Mouse (Mus musculus): ENCODE data around the gene Pifo. TPM values are rescaled to one million over a fixed set of nuclear protein-coding genes. Genes with fewer than 3 reads are reported as not detected.

The Pifo gene
- polyA plus RNA-seq, 1 experiment from 2014 or later, result 0.42 TPM

DNA sequence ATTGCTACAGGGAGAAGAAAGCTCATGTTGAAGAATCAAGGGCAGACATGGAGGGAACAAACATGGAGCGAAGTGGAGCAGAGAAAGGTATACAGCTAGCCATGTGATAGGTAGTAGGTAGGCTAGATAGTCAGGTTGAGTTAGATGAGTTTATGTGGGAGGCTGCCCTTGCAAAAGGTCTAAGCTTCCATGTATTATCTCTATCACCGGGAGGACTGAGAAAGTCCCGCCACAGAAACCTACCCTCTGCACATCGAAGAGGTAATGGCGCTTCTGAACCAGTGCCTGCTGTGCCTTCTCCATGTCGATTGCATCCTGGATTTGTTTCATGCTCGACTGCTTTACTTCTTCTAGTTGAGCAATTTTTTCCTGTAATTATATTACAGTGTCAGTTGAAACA, 63.1 kb downstream of the Pifo start:
- Histone ChIP-seq H3K4me3 (no peak overlapping the region), H3K27me3 (no peaks in the 10 kb centered on the region), H3K4me1 (replicated peaks) (peaks cover 9% of the 10 kb centered on the region), H3K27ac (no peak overlapping the region), H3K36me3 (peaks cover 74% of the 10 kb centered on the region), H3K4me2 (no peak overlapping the region), H3K9ac (no peak overlapping the region), H3K9me3 (replicated peaks) (no peaks in the 10 kb centered on the region)
- ATAC-seq (replicated peaks; ENCODE audit: insufficient number of reproducible peaks, insufficient read depth, low FRiP score, low read depth), result no peak
- 94% methylated on average over 7 of the region's 7 CpGs for WGBS

Other genes with a start within 250 kb of the Pifo start
- 79.7 and 92.9 TPM in 2 replicates for gene Rap1a, start 213.3 kb downstream of the Pifo start, polyA plus RNA-seq (2015; fragmentation: Nextera tagmentation; extraction: Ambion mirVana)
- 0.19 and 0.32 TPM in 2 replicates for gene Adora3, start 143.8 kb downstream of the Pifo start, polyA plus RNA-seq (2015; fragmentation: Nextera tagmentation; extraction: Ambion mirVana)
- 0.46 and 0.50 TPM in 2 replicates for gene Tmigd3, start 143.7 kb downstream of the Pifo start, polyA plus RNA-seq (2015; fragmentation: Nextera tagmentation; extraction: Ambion mirVana)
- gene I830077J02Rik, start 82.0 kb downstream of the Pifo start, polyA plus RNA-seq (2015; fragmentation: Nextera tagmentation; extraction: Ambion mirVana), result 0.76 and 1.8 TPM in 2 replicates
- gene Wdr77, start 55.3 kb downstream of the Pifo start, polyA plus RNA-seq (2015; fragmentation: Nextera tagmentation; extraction: Ambion mirVana), result 69.9 and 92.3 TPM in 2 replicates
- gene Atp5f1, start 54.5 kb downstream of the Pifo start, polyA plus RNA-seq (2015; fragmentation: Nextera tagmentation; extraction: Ambion mirVana), result 760 and 907 TPM in 2 replicates
- 1.3 and 1.4 TPM in 2 replicates for gene Ovgp1, start 40.9 kb downstream of the Pifo start, polyA plus RNA-seq (2015; fragmentation: Nextera tagmentation; extraction: Ambion mirVana)
- gene Chil5, start 18.2 kb upstream of the Pifo start, polyA plus RNA-seq (2015; fragmentation: Nextera tagmentation; extraction: Ambion mirVana), result 0.27 TPM in 1 of 2 replicates, not detected in the other
- 0.09 TPM in 1 of 2 replicates, not detected in the other for gene Chia1, start 98.6 kb upstream of the Pifo start, polyA plus RNA-seq (2015; fragmentation: Nextera tagmentation; extraction: Ambion mirVana)
- 0.08 and 0.30 TPM in 2 replicates for gene Chil3, start 152.9 kb upstream of the Pifo start, polyA plus RNA-seq (2015; fragmentation: Nextera tagmentation; extraction: Ambion mirVana)
- 0.19 TPM in 1 of 2 replicates, not detected in the other for gene Chil4, start 204.9 kb upstream of the Pifo start, polyA plus RNA-seq (2015; fragmentation: Nextera tagmentation; extraction: Ambion mirVana)

Measured in heart, embryonic 15.5 days (tissue).